Mouse (Mus musculus): ENCODE measurements around the gene Adam6b. TPM values are rescaled to one million over a fixed set of nuclear protein-coding genes. Genes with fewer than 3 reads are reported as not detected.
"Not testable (repeated sequence)": the region's sequence is repeated elsewhere in the genome, so short reads cannot be mapped to it uniquely, and the experiment has no call there.

The Adam6b gene
- polyA plus RNA-seq, 1 experiment, result 0.55 TPM

DNA sequence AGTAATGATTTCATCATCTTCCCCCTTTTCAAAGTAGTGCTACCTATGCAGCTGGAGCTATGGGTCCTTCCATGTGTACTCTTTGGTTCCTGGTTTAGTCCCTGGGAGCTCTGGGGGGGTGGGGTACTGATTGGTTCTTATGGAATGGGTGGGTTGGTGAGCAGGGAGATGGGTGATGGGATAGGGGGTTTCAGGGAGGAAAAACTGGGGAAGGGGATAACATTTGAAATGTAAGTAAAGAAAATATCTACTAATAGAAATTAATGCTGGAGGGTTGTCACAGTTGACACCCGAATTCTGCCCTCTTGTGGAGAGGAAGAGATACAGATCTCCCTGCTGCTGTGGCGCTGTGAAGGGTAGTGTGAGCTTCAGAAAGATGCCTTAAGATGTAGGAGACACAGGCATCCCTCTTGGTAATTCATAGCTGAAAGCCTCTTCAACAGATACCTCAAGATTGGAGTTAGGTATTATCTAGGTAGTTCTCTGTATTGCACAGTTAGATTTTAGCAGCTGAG, 4.3 kb upstream of the Adam6b start:
- peaks cover 3% of the 10 kb centered on the region; the same call in 1 of the 2 replicates for H3K4me1 ChIP-seq (ENCODE audit: control insufficient read depth, insufficient read depth, insufficient read length)
- no peak overlapping the region for H3K4me3 ChIP-seq (ENCODE audit: extremely low read depth, insufficient read depth, insufficient read length)
- peak in 1 of 2 experiments; percentile 6 for DNase-seq (ENCODE audit: low read depth in 1 of 2, low spot score in 2 of 2)
- H3K36me3 ChIP-seq (ENCODE audit: control insufficient read depth, insufficient read depth, low read length), result no peaks in the 10 kb centered on the region
- 8% methylated on average over 2 of the region's 2 CpGs for WGBS
- no peaks in the 10 kb centered on the region for H3K27me3 ChIP-seq (ENCODE audit: control insufficient read depth, insufficient read depth, low read length)
- TF ChIP-seq POLR2A (IDR thresholded peaks at IDR 0.05; ENCODE audit: low read depth, low read length) (no peak), CTCF (IDR thresholded peaks at IDR 0.05; ENCODE audit: extremely low read depth, insufficient read depth, insufficient read length, insufficient replicate concordance) (no peak)
- H3K27ac ChIP-seq (ENCODE audit: insufficient read depth, low read length), result peak overlapping the region; percentile 9; the same call in 1 of the 2 replicates

DNA sequence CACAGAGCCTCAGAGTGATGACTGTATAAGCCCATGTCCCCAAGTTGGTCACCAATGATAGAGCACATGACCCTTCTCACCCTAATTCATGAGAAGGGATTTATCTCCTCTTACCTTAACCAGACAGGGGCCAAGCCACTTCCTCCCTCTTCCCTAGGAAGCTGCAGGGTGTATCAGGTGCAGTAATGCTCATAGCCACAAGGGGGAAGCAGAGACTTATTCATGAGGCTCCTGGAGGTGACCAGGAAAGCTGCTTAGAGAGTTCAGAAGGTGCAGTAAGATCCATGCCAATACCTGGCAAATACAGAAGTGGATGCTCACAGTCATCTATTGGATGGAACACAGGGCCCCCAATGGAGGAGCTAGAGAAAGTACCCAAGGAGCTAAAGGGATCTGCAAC, 1.6 kb upstream of the Adam6b start:
- not testable (repeated sequence) for H3K4me1 ChIP-seq (ENCODE audit: control insufficient read depth, insufficient read depth, insufficient read length); H3K27ac ChIP-seq (ENCODE audit: insufficient read depth, low read length); H3K27me3 ChIP-seq (ENCODE audit: control insufficient read depth, insufficient read depth, low read length); H3K4me3 ChIP-seq (ENCODE audit: extremely low read depth, insufficient read depth, insufficient read length); H3K36me3 ChIP-seq (ENCODE audit: control insufficient read depth, insufficient read depth, low read length)
- peak; percentile 36 to 60 for DNase-seq (ENCODE audit: low read depth in 1 of 2, low spot score in 2 of 2)
- peak; percentile 51; the same call in 1 of the 2 replicates for TF ChIP-seq CTCF (IDR thresholded peaks at IDR 0.05; ENCODE audit: extremely low read depth, insufficient read depth, insufficient read length, insufficient replicate concordance)

GRCm38 (mm10) chr12:113525901-113526300, 36.6 kb downstream of the Adam6b start:
- Histone ChIP-seq H3K4me1 (ENCODE audit: control insufficient read depth, insufficient read depth, insufficient read length) (no peaks in the 10 kb centered on the region), H3K27me3 (ENCODE audit: control insufficient read depth, insufficient read depth, low read length) (no peaks in the 10 kb centered on the region), H3K36me3 (ENCODE audit: control insufficient read depth, insufficient read depth, low read length) (no peaks in the 10 kb centered on the region), H3K27ac (ENCODE audit: insufficient read depth, low read length) (no peak overlapping the region), H3K4me3 (ENCODE audit: extremely low read depth, insufficient read depth, insufficient read length) (no peak overlapping the region)
- DNase-seq (ENCODE audit: low read depth in 1 of 2, low spot score in 2 of 2), result no peak
- 65% methylated on average over 2 of the region's 2 CpGs for WGBS
- TF ChIP-seq CTCF (IDR thresholded peaks at IDR 0.05; ENCODE audit: extremely low read depth, insufficient read depth, insufficient read length, insufficient replicate concordance) (no peak), POLR2A (IDR thresholded peaks at IDR 0.05; ENCODE audit: low read depth, low read length) (no peak)

Other genes starting within 250 kb of the Adam6b start
- gene Adam6a, start 54.4 kb downstream of the Adam6b start, polyA plus RNA-seq (2012; rRNA removed), result 0.02 TPM in 1 of 2 replicates, not detected in the other

Data from spleen, adult 2 months (tissue).